Mouse (Mus musculus): ENCODE results near the gene Zfp296. TPM values are rescaled to one million over a fixed set of nuclear protein-coding genes. Genes with fewer than 3 reads are reported as not detected.

The Zfp296 gene
- polyA plus RNA-seq, 1 experiment from 2014 or later = 0.47 TPM

- no peak overlapping the region for H3K27ac ChIP-seq (ENCODE audit: low read depth, low read length)
- WGBS = 92% methylated on average over 8 of the region's 8 CpGs
- DNase-seq (ENCODE audit: low spot score) = no peak
- H3K27me3 ChIP-seq (ENCODE audit: control insufficient read depth, insufficient read depth, low read length) = no peaks in the 10 kb centered on the region
- no peak for ATAC-seq (replicated peaks; ENCODE audit: low FRiP score)
- peaks cover 7% of the 10 kb centered on the region for H3K4me1 ChIP-seq (replicated peaks; ENCODE audit: control insufficient read depth, insufficient read depth, low read length)
- no peak overlapping the region for H3K4me2 ChIP-seq (ENCODE audit: low read depth, low read length, severe bottlenecking)
- no peak overlapping the region for H3K4me3 ChIP-seq (ENCODE audit: low read depth, low read length)
- H3K36me3 ChIP-seq (ENCODE audit: control insufficient read depth, insufficient read depth, low read length) = peaks cover 11% of the 10 kb centered on the region; the same call in 1 of the 2 replicates
- H3K9ac ChIP-seq (ENCODE audit: low read length) = no peak overlapping the region
- no peaks in the 10 kb centered on the region; the same call in 1 of the 2 replicates for H3K9me3 ChIP-seq (ENCODE audit: control insufficient read depth, low read length)
Measured at GRCm38 (mm10) chr7:19567426-19567825, 9.7 kb upstream of the Zfp296 start.

- H3K4me3 ChIP-seq (ENCODE audit: low read depth, low read length) = no peak overlapping the region
- no peak overlapping the region for H3K27ac ChIP-seq (ENCODE audit: low read depth, low read length)
- no peak overlapping the region for H3K9ac ChIP-seq (ENCODE audit: low read length)
- H3K9me3 ChIP-seq (ENCODE audit: control insufficient read depth, low read length) = no peaks in the 10 kb centered on the region; the same call in 1 of the 2 replicates
- H3K4me1 ChIP-seq (replicated peaks; ENCODE audit: control insufficient read depth, insufficient read depth, low read length) = peaks cover 4% of the 10 kb centered on the region
- 79% methylated on average over 3 of the region's 3 CpGs for WGBS
- H3K27me3 ChIP-seq (ENCODE audit: control insufficient read depth, insufficient read depth, low read length) = peaks cover under 1% of the 10 kb centered on the region; the same call in 1 of the 2 replicates
- no peak overlapping the region for H3K4me2 ChIP-seq (ENCODE audit: low read depth, low read length, severe bottlenecking)
- ATAC-seq (replicated peaks; ENCODE audit: low FRiP score) (no peak), DNase-seq (ENCODE audit: low spot score) (no peak)
- peaks cover 8% of the 10 kb centered on the region; the same call in 1 of the 2 replicates for H3K36me3 ChIP-seq (ENCODE audit: control insufficient read depth, insufficient read depth, low read length)
Measured at GRCm38 (mm10) chr7:19569647-19570046, 7.4 kb upstream of the Zfp296 start.

- H3K9ac ChIP-seq (ENCODE audit: low read length) = peak overlapping the region; percentile 74
- under 1% methylated on average over 53 of the region's 53 CpGs for WGBS
- DNase-seq (ENCODE audit: low spot score) = peak; percentile 95
Measured at GRCm38 (mm10) chr7:19572926-19573775, 3.9 kb upstream of the Zfp296 start.

GRCm38 (mm10) chr7:19573776-19574140 lies 3.3 kb upstream of the Zfp296 start:
- Histone ChIP-seq H3K9ac (ENCODE audit: low read length) (peak overlapping the region; percentile 74), H3K4me2 (ENCODE audit: low read depth, low read length, severe bottlenecking) (peak overlapping the region; percentile 77), H3K9me3 (ENCODE audit: control insufficient read depth, low read length) (no peaks in the 10 kb centered on the region), H3K36me3 (ENCODE audit: control insufficient read depth, insufficient read depth, low read length) (no peaks in the 10 kb centered on the region), H3K4me3 (ENCODE audit: low read depth, low read length) (peak overlapping the region; percentile 58), H3K4me1 (replicated peaks; ENCODE audit: control insufficient read depth, insufficient read depth, low read length) (peaks cover 13% of the 10 kb centered on the region), H3K27me3 (ENCODE audit: control insufficient read depth, insufficient read depth, low read length) (peaks cover 33% of the 10 kb centered on the region), H3K27ac (ENCODE audit: low read depth, low read length) (no peak overlapping the region)
- WGBS = 25% methylated on average over 16 of the region's 16 CpGs
- DNase-seq (ENCODE audit: low spot score) (no peak), ATAC-seq (replicated peaks; ENCODE audit: low FRiP score) (no peak)

More at GRCm38 (mm10) chr7:19572926-19573775, 3.9 kb upstream of the Zfp296 start:
- Histone ChIP-seq H3K4me2 (ENCODE audit: low read depth, low read length, severe bottlenecking) (peak overlapping the region; percentile 77), H3K27ac (ENCODE audit: low read depth, low read length) (peak overlapping the region; percentile 8; the same call in 1 of the 2 replicates), H3K9me3 (ENCODE audit: control insufficient read depth, low read length) (no peaks in the 10 kb centered on the region), H3K27me3 (ENCODE audit: control insufficient read depth, insufficient read depth, low read length) (peaks cover 27% of the 10 kb centered on the region), H3K36me3 (ENCODE audit: control insufficient read depth, insufficient read depth, low read length) (no peaks in the 10 kb centered on the region), H3K4me3 (ENCODE audit: low read depth, low read length) (peak overlapping the region; percentile 58), H3K4me1 (replicated peaks; ENCODE audit: control insufficient read depth, insufficient read depth, low read length) (peaks cover 13% of the 10 kb centered on the region)
- ATAC-seq (replicated peaks; ENCODE audit: low FRiP score) = peak; percentile 86

- no peak for ATAC-seq (replicated peaks; ENCODE audit: low FRiP score)
- no peak overlapping the region for H3K9ac ChIP-seq (ENCODE audit: low read length)
- H3K27ac ChIP-seq (ENCODE audit: low read depth, low read length) = no peak overlapping the region
- no peak for DNase-seq (ENCODE audit: low spot score)
- no peaks in the 10 kb centered on the region for H3K9me3 ChIP-seq (ENCODE audit: control insufficient read depth, low read length)
- no peak overlapping the region for H3K4me2 ChIP-seq (ENCODE audit: low read depth, low read length, severe bottlenecking)
- H3K4me1 ChIP-seq (replicated peaks; ENCODE audit: control insufficient read depth, insufficient read depth, low read length) = peaks cover 13% of the 10 kb centered on the region
- H3K27me3 ChIP-seq (ENCODE audit: control insufficient read depth, insufficient read depth, low read length) = peaks cover 36% of the 10 kb centered on the region
- H3K36me3 ChIP-seq (ENCODE audit: control insufficient read depth, insufficient read depth, low read length) = no peaks in the 10 kb centered on the region
- no peak overlapping the region for H3K4me3 ChIP-seq (ENCODE audit: low read depth, low read length)
- 66% methylated on average over 3 of the region's 3 CpGs for WGBS
Measured at GRCm38 (mm10) chr7:19575559-19575958, 1.5 kb upstream of the Zfp296 start.

- WGBS = 17% methylated on average over 10 of the region's 10 CpGs
- H3K27ac ChIP-seq (ENCODE audit: low read depth, low read length) = no peak overlapping the region
- H3K4me2 ChIP-seq (ENCODE audit: low read depth, low read length, severe bottlenecking) = peak overlapping the region; percentile 55
- ATAC-seq (replicated peaks; ENCODE audit: low FRiP score) (no peak), DNase-seq (ENCODE audit: low spot score) (no peak)
- H3K27me3 ChIP-seq (ENCODE audit: control insufficient read depth, insufficient read depth, low read length) = peaks cover 36% of the 10 kb centered on the region
- H3K4me3 ChIP-seq (ENCODE audit: low read depth, low read length) = peak overlapping the region; percentile 29
- no peak overlapping the region for H3K9ac ChIP-seq (ENCODE audit: low read length)
- H3K9me3 ChIP-seq (ENCODE audit: control insufficient read depth, low read length) = no peaks in the 10 kb centered on the region
- H3K4me1 ChIP-seq (replicated peaks; ENCODE audit: control insufficient read depth, insufficient read depth, low read length) = peaks cover 8% of the 10 kb centered on the region; the same call in 1 of the 2 replicates
- H3K36me3 ChIP-seq (ENCODE audit: control insufficient read depth, insufficient read depth, low read length) = no peaks in the 10 kb centered on the region
Measured at GRCm38 (mm10) chr7:19577877-19578414, 859 bp downstream of the Zfp296 start.

GRCm38 (mm10) chr7:19578436-19578835 lies 1.3 kb downstream of the Zfp296 start:
- H3K36me3 ChIP-seq (ENCODE audit: control insufficient read depth, insufficient read depth, low read length) = no peaks in the 10 kb centered on the region; the same call in 1 of the 2 replicates
- 66% methylated on average over 4 of the region's 4 CpGs for WGBS
- peaks cover 36% of the 10 kb centered on the region for H3K27me3 ChIP-seq (ENCODE audit: control insufficient read depth, insufficient read depth, low read length)
- H3K27ac ChIP-seq (ENCODE audit: low read depth, low read length) = no peak overlapping the region
- no peaks in the 10 kb centered on the region for H3K9me3 ChIP-seq (ENCODE audit: control insufficient read depth, low read length)
- H3K4me1 ChIP-seq (replicated peaks; ENCODE audit: control insufficient read depth, insufficient read depth, low read length) = peaks cover 8% of the 10 kb centered on the region; the same call in 1 of the 2 replicates
- DNase-seq (ENCODE audit: low spot score) (no peak), ATAC-seq (replicated peaks; ENCODE audit: low FRiP score) (no peak)
- H3K4me3 ChIP-seq (ENCODE audit: low read depth, low read length) = no peak overlapping the region
- no peak overlapping the region for H3K9ac ChIP-seq (ENCODE audit: low read length)
- H3K4me2 ChIP-seq (ENCODE audit: low read depth, low read length, severe bottlenecking) = no peak overlapping the region

- DNase-seq (ENCODE audit: low spot score) = no peak
- Histone ChIP-seq H3K4me2 (ENCODE audit: low read depth, low read length, severe bottlenecking) (no peak overlapping the region), H3K27me3 (ENCODE audit: control insufficient read depth, insufficient read depth, low read length) (peaks cover 34% of the 10 kb centered on the region), H3K36me3 (ENCODE audit: control insufficient read depth, insufficient read depth, low read length) (peaks cover 7% of the 10 kb centered on the region), H3K4me3 (ENCODE audit: low read depth, low read length) (no peak overlapping the region), H3K27ac (ENCODE audit: low read depth, low read length) (no peak overlapping the region), H3K4me1 (replicated peaks; ENCODE audit: control insufficient read depth, insufficient read depth, low read length) (peaks cover 8% of the 10 kb centered on the region; the same call in 1 of the 2 replicates), H3K9ac (ENCODE audit: low read length) (no peak overlapping the region), H3K9me3 (ENCODE audit: control insufficient read depth, low read length) (no peaks in the 10 kb centered on the region)
- no peak for ATAC-seq (replicated peaks; ENCODE audit: low FRiP score)
- WGBS = 82% methylated on average over 10 of the region's 10 CpGs
Measured at GRCm38 (mm10) chr7:19579751-19580150, 2.7 kb downstream of the Zfp296 start.
